Mouse (Mus musculus): ENCODE results near the gene Fbxl15. TPM values are rescaled to one million over a fixed set of nuclear protein-coding genes. Genes with fewer than 3 reads are reported as not detected.
A peak's percentile ranks its signal among the peaks of the same experiment; 100 is the strongest.

Fbxl15 gene
- polyA plus RNA-seq, 1 experiment from 2014 or later: 23.5 TPM

DNA sequence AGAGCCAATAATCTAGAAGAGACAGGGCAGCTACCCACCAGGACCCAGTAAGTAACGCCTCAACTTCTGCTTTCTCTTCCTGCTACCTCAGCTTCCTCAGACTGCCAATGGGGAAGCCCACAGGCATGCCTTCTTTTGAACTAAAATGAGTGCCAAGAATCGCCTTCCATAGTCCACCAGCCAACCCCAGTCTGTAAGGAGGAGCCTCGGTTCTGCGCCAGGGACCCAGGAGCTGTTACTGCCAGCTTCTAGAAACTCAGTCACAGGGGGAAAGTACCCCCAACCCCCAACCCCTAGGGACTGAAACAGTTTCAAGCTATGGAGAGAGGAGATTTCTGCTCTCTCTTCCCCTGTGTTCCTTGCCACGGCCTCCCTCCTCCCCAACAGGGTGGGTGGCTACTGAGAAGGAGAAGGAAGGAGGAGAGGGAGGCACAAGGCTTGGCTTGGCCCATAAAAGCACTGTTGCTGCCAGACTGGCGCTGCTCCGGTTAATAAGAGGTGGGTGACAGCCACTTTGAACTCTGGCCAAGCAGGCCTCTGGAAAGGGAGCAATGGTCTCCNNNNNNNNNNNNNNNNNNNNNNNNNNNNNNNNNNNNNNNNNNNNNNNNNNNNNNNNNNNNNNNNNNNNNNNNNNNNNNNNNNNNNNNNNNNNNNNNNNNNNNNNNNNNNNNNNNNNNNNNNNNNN is 11.4 kb downstream of the Fbxl15 start:
- 79% methylated on average over 7 of the region's 7 CpGs for WGBS
- Histone ChIP-seq H3K4me3 (replicated peaks) (no peak overlapping the region), H3K27ac (no peak overlapping the region)

DNA sequence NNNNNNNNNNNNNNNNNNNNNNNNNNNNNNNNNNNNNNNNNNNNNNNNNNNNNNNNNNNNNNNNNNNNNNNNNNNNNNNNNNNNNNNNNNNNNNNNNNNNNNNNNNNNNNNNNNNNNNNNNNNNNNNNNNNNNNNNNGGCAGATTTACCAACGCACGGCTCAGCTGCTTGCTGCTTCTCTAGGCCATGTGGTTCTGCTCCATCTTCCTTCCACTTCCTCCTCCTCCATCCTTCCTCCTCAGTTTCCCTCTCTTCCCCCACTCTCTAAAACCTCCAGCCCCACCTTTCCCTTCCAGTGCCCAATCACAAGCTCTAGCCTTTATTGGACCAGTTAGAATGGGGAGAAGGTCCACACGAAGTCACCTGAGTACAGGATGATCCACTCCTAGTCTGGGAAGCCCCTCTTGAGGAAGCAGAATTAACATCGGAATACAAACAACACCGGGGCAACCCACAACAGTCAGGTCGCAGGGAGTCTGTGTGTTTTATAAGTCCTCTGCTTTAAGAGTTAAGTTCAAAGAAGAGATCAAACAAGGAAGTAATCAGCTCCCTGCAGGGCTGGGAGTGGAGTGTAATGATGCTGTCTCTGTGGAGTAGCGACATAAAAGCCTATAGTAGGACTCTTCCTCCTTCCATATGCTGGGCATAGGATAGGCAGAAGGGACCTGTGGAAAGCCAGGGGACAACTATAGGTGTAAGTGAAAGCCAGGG is 16.9 kb downstream of the Fbxl15 start:
- 29% methylated on average over 7 of the region's 7 CpGs for WGBS
- Histone ChIP-seq H3K27ac (no peak overlapping the region), H3K4me3 (replicated peaks) (no peak overlapping the region), H3K4me1 (peaks cover 15% of the 10 kb centered on the region), H3K9ac (no peak overlapping the region), H3K4me2 (no peak overlapping the region), H3K9me3 (no peaks in the 10 kb centered on the region), H3K36me3 (replicated peaks) (no peaks in the 10 kb centered on the region), H3K27me3 (peaks cover 45% of the 10 kb centered on the region)
- ATAC-seq (ENCODE audit: low FRiP score): no peak

More for the DNA sequence above, 11.4 kb downstream of the Fbxl15 start:
- Histone ChIP-seq H3K9ac (no peak overlapping the region), H3K36me3 (replicated peaks) (no peaks in the 10 kb centered on the region; the same call in 1 of the 2 replicates), H3K4me2 (no peak overlapping the region; the same call in 1 of the 2 replicates), H3K9me3 (no peaks in the 10 kb centered on the region), H3K27me3 (peaks cover 13% of the 10 kb centered on the region; the same call in 1 of the 2 replicates), H3K4me1 (peaks cover 20% of the 10 kb centered on the region)
- ATAC-seq (ENCODE audit: low FRiP score): no peak

DNA sequence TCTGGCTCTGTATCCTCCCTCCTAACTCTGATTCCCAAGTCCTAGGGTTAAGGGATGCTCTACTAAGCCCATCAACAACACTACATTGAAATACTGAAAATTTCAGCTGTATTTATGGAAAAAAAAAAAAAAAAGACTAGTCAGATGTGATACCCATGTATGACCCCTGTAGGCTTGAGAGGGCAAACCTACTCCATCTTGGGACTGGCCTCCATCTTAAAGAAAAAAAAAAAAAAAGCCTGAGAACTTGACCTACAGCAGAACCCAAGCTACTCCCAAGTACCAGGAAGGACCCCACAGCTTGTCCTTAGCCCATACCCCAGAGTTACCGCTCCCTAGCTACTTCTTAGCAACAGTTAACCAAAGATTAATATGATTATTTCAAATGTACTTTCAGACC is 19.2 kb downstream of the Fbxl15 start:
- WGBS: 100% methylated on average over 1 of the region's 1 CpGs
- Histone ChIP-seq H3K4me3 (replicated peaks) (no peak overlapping the region), H3K4me2 (no peak overlapping the region), H3K27me3 (peaks cover 62% of the 10 kb centered on the region), H3K9me3 (no peaks in the 10 kb centered on the region), H3K27ac (no peak overlapping the region), H3K9ac (no peak overlapping the region), H3K36me3 (replicated peaks) (no peaks in the 10 kb centered on the region), H3K4me1 (peaks cover 15% of the 10 kb centered on the region)
- ATAC-seq (ENCODE audit: low FRiP score): no peak

DNA sequence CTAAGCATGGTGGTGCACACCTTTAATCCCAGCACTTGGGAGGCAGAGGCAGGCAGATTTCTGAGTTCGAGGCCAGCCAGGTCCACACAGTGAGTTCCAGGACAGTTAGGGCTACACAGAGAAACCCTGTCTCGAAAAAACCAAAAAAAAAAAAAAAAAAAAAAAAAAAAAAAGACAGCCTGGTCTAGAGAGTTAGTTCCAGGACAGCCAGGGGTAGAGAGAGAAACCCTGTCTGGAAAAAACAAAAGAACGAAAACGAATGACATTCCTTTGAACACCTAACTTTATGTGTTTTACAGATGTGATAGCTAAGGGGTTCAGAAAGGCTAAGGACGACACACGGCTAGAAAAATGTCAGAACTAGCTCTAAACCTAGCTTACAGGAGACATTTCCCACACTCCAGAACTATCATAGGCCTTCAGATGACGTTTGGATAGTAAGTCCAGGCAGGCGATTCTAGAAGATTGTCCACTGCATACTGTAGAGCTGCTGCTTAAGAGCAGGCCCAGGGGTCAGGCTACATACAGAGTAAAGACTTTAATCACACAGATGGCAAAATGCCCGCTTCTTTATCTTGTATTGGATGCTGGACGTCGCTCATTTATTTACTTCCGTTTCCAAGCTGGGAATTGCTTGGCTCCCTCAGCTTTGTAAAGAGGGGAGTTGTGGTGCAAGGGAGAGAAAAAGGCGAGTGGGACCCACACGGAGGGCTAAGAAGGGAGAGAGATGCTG is 20.1 kb downstream of the Fbxl15 start:
- H3K27ac ChIP-seq: peak overlapping the region; percentile 65
- 29% methylated on average over 14 of the region's 14 CpGs for WGBS
- H3K36me3 ChIP-seq (replicated peaks): no peaks in the 10 kb centered on the region
- peak overlapping the region; percentile 62 for H3K4me3 ChIP-seq (replicated peaks)
- H3K4me2 ChIP-seq: peak overlapping the region; percentile 90
- peaks cover 15% of the 10 kb centered on the region for H3K4me1 ChIP-seq
- peak overlapping the region; percentile 80 for H3K9ac ChIP-seq
- H3K9me3 ChIP-seq: no peaks in the 10 kb centered on the region
- peaks cover 63% of the 10 kb centered on the region for H3K27me3 ChIP-seq
- ATAC-seq (ENCODE audit: low FRiP score): 0 out of 2 replicates have a peak, but pooled peaks have one; percentile 3

DNA sequence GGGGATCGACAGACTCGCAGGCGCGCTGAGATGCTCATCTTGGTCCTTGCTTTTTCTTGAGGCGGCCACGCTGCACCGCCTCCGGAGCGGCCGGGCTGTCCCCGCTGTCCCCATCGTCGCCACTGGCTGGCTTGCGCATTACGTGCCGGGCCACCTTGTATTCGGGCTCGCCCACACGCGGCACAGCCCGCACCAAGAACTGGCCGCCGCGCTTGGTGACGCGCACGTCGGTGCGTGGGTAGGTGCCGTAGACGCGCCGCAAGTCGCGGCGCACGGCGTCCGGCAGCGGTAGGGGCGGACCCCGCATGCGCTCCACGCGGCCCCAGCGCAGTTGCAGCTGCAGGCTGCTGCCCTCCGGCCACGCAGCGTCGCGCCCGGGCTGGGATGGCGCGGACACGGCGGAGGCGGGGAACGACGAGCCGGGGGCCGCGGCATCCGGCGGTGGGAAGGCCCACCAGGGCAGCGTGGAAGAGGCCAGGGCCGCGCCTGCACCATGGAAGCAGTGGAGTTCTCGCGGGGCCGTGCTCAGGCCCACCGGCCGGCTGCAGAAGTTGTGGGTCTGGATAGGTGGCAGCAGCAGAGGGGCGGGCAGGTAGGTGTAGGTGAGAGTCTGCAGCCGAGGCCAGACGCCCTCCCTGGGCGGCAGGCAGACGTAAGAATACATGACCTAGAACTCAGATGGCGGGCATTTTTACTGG is 20.9 kb downstream of the Fbxl15 start:
- H3K27ac ChIP-seq: peak overlapping the region; percentile 65
- H3K4me2 ChIP-seq: peak overlapping the region; percentile 90
- H3K4me3 ChIP-seq (replicated peaks): peak overlapping the region; percentile 62
- H3K27me3 ChIP-seq: peaks cover 59% of the 10 kb centered on the region
- H3K9ac ChIP-seq: peak overlapping the region; percentile 80
- H3K36me3 ChIP-seq (replicated peaks): no peaks in the 10 kb centered on the region
- no peaks in the 10 kb centered on the region for H3K9me3 ChIP-seq
- peak; percentile 89 for ATAC-seq (ENCODE audit: low FRiP score)
- H3K4me1 ChIP-seq: peaks cover 15% of the 10 kb centered on the region
- under 1% methylated on average over 78 of the region's 78 CpGs for WGBS

DNA sequence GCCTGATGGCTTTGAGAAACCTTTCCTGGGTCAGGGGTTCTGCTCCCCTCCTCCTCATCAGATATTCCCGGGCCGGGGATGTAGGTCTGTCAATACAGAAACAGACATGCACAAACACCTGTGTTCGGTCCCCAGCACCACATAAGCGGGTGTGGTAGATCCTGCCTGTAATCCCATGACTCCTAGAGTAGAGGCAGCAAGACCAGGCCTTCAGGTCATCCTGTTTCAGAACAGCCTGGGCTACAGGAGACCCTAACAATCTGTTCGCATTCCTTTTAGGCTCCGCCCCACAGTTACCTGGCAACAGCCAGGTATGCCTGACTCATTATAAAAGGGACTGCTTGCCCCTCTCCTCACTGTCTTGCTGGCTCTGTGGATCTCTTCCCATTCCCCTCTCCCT is 21.6 kb downstream of the Fbxl15 start:
- H3K9me3 ChIP-seq: no peaks in the 10 kb centered on the region
- peak overlapping the region; percentile 62 for H3K4me3 ChIP-seq (replicated peaks)
- no peaks in the 10 kb centered on the region for H3K36me3 ChIP-seq (replicated peaks)
- H3K27me3 ChIP-seq: peaks cover 56% of the 10 kb centered on the region
- H3K9ac ChIP-seq: peak overlapping the region; percentile 80
- no peak for ATAC-seq (ENCODE audit: low FRiP score)
- H3K4me2 ChIP-seq: peak overlapping the region; percentile 90
- peaks cover 15% of the 10 kb centered on the region for H3K4me1 ChIP-seq
- H3K27ac ChIP-seq: no peak overlapping the region
- WGBS: 30% methylated on average over 6 of the region's 6 CpGs

DNA sequence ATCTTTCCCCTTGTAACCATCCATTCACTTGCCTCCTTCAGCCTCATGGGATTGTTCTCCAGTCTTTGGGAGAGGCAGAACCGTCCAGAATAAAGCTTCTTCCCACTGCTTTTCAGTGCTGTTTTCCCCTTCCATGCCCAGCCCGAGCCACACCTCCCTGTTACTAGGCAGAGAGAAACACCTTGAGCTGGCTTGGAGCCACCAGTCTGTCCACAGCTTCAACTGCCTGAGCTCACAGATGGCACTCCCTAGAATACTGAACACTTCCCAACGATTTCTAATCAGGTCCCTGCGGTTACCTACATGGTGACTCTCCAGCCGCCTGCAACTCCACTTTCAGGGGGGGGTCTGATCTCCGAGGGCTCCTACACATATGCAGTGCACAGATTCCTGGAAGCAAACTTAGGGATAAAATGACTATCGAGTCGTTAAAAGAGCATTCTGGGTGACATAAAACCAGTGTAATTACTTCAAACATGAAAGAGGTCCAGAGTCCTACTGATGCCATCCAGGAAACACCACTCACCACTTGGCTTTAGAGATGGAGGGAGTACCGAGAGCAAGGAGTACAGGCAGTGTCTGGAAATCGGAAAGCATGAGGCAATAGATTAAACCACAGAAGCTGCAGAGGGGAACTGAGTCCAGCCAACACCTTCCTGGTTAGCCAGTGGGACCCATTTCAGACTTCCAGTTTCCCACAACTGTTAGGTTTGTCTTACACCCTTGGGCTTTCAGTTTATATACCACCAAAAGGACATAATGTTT is 22.4 kb downstream of the Fbxl15 start, which contains the start of gene 2310034G01Rik:
Gene 2310034G01Rik (minus strand): TSS at position 135 of the 765 bp plus-strand sequence.
- peaks cover 48% of the 10 kb centered on the region for H3K27me3 ChIP-seq
- H3K9ac ChIP-seq: peak within 1 kb of the TSS; percentile 80
- H3K4me1 ChIP-seq: peaks cover 15% of the 10 kb centered on the region
- H3K9me3 ChIP-seq: no peaks in the 10 kb centered on the region
- 66% methylated on average over 10 of the region's 10 CpGs for WGBS
- peak within 1 kb of the TSS; percentile 90 for H3K4me2 ChIP-seq
- no peaks in the 10 kb centered on the region for H3K36me3 ChIP-seq (replicated peaks)
- peak within 1 kb of the TSS; percentile 62 for H3K4me3 ChIP-seq (replicated peaks)
- peak within 1 kb of the TSS; percentile 65; the same call in 1 of the 2 replicates for H3K27ac ChIP-seq
- no peak for ATAC-seq (ENCODE audit: low FRiP score)

DNA sequence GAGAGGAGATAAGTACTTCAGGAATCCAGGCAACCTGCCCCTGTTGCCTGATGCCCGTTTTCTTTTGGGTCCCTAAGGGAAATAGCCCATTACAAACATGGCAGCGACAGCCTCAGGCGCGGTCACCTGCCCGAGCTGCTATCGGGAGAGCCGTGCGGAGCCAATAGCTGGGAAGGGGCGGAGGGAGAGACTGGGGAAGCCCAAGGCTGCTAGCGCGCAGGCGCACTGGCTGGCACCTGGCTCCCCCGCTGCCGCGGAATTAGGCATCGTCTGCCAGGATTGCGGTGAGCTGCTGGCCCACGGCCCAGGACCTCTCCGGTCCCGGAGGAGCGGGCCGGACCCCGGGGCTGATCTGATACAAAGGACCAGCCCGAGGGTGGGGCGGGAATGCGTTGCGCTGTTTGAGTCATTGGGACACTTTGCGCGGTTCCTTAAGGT is 28.7 kb downstream of the Fbxl15 start:
- peaks cover 15% of the 10 kb centered on the region; the same call in 1 of the 2 replicates for H3K4me1 ChIP-seq
- H3K9ac ChIP-seq: peak overlapping the region; percentile 62
- no peak overlapping the region for H3K27ac ChIP-seq
- no peaks in the 10 kb centered on the region for H3K9me3 ChIP-seq
- H3K4me2 ChIP-seq: peak overlapping the region; percentile 73
- WGBS: 1% methylated on average over 29 of the region's 29 CpGs
- H3K4me3 ChIP-seq (replicated peaks): peak overlapping the region; percentile 55
- H3K36me3 ChIP-seq (replicated peaks): no peaks in the 10 kb centered on the region
- ATAC-seq (ENCODE audit: low FRiP score): peak; percentile 94
- H3K27me3 ChIP-seq: peaks cover 25% of the 10 kb centered on the region

DNA sequence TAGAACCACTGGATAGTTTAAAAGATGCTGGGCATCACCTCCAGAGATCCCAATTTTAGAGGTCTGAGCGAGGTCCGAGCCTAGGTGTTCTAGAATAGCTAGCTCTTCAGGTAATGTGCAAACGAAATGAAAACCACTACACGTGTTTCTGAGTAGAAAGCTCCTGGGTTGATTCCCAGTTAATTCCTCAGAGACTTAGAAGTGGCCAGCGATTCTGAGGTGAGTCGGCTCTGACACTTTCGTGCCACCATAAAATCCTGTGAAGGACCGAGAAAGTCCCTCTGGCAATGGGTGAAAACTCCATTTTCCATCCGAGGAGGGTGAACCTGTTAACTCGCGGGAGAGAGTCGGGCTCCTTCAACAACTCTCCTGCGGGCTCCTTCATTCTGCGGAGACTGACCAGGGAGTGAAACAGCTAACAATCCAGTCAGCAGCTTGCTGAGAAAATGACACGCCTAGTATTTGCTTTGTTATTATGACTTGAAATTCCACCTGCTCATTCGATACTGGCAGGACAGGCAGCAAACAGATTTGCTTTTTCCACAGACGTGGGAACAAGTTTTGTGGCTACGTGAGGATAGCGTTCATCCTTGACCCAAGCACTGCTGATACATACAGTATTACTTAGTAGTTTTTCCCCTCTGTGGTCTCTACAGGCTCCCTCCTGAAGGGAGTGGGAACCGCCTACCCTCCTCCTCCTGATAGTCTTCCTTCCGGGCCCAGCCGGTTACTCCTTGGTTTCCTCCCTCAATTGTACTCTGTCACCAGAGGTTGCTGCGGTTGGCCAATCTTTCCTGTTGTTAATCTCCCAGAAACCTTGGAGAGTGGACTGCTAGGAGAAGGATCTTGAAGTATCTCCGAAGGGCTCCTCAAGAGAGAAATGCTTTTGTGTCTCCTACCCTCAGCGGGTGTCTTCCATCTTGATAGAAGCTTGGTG is 29.6 kb downstream of the Fbxl15 start:
- H3K27ac ChIP-seq: no peak overlapping the region
- no peaks in the 10 kb centered on the region for H3K9me3 ChIP-seq
- no peak for ATAC-seq (ENCODE audit: low FRiP score)
- WGBS: 19% methylated on average over 25 of the region's 25 CpGs
- H3K27me3 ChIP-seq: peaks cover 21% of the 10 kb centered on the region
- no peaks in the 10 kb centered on the region for H3K36me3 ChIP-seq (replicated peaks)
- peak overlapping the region; percentile 62; the same call in 1 of the 2 replicates for H3K9ac ChIP-seq
- H3K4me3 ChIP-seq (replicated peaks): peak overlapping the region; percentile 55
- H3K4me1 ChIP-seq: peaks cover 15% of the 10 kb centered on the region; the same call in 1 of the 2 replicates
- peak overlapping the region; percentile 73 for H3K4me2 ChIP-seq

DNA sequence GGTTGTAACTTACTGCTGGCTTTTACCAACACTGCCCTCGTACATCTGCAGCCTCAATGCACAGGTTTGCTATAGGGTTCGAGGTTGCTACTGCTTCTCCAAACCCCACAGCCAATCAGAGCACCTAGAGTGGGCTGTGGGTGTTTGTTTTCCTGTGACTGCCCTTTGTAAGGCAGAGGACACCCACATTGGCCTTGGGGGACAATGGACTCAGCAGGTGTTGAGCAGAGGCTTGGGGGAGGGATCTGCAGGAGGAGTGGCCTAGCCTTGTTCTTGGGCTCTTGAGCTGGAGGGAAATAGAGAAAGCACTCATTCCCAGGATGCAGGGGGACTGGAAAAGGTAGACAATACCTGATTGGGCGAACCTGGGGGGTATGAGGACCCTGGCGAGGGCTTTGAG is 30.4 kb downstream of the Fbxl15 start:
- peaks cover 15% of the 10 kb centered on the region; the same call in 1 of the 2 replicates for H3K4me1 ChIP-seq
- no peak overlapping the region for H3K4me2 ChIP-seq
- no peak overlapping the region for H3K9ac ChIP-seq
- WGBS: 56% methylated on average over 4 of the region's 4 CpGs
- no peaks in the 10 kb centered on the region for H3K36me3 ChIP-seq (replicated peaks)
- peaks cover 19% of the 10 kb centered on the region for H3K27me3 ChIP-seq
- H3K27ac ChIP-seq: no peak overlapping the region
- no peaks in the 10 kb centered on the region for H3K9me3 ChIP-seq
- ATAC-seq (ENCODE audit: low FRiP score): no peak
- H3K4me3 ChIP-seq (replicated peaks): no peak overlapping the region

Measured in forebrain, embryonic 12.5 days (tissue).